Mouse (Mus musculus) erythroblast, embryonic 14.5 days (primary cell): ENCODE results near the gene Pcdh7. TPM values are rescaled to one million over a fixed set of nuclear protein-coding genes. Genes with fewer than 3 reads are reported as not detected.
A peak's percentile ranks its signal among the peaks of the same experiment; 100 is the strongest.

Source experiments
- H3K27me3 ChIP-seq: 2 replicates; pipeline ENCODE4 v1.6.1; 2012; ENCODE audit warnings: inconsistent platforms; ENCODE audit not compliant: control insufficient read depth
- H3K36me3 ChIP-seq: 2 replicates; pipeline ENCODE4 v1.6.1; 2012; ENCODE audit warnings: mild to moderate bottlenecking, inconsistent platforms; ENCODE audit not compliant: control insufficient read depth
- H3K4me1 ChIP-seq: 2 replicates; pipeline ENCODE4 v1.6.1; 2012; ENCODE audit warnings: inconsistent platforms; ENCODE audit not compliant: control insufficient read depth
- H3K4me3 ChIP-seq: replicated peaks from 2 replicates; pipeline ENCODE3; 2012; ENCODE audit warnings: moderate library complexity, mild to moderate bottlenecking, inconsistent platforms
- H3K9me3 ChIP-seq: 2 replicates; pipeline ENCODE4 v1.6.1; 2012; ENCODE audit warnings: low read length, inconsistent platforms, mixed read lengths; ENCODE audit not compliant: control insufficient read depth
- GATA1 ChIP-seq: IDR thresholded peaks from 2 replicates; pipeline ENCODE4 v1.6.1; 2012; ENCODE audit warnings: low read length, inconsistent platforms, mixed read lengths
- TAL1 ChIP-seq: IDR thresholded peaks from 3 replicates; pipeline ENCODE4 v1.6.1; 2012; ENCODE audit warnings: low read length, inconsistent platforms, mixed read lengths
- polyA plus RNA-seq: library from polyadenylated mRNA; stranded (reverse); fragments of >175 nt; gene quantifications from 2 replicates; pipeline ENCODE4 v1.2.3, GENCODE M21; 2012

Gene Pcdh7
- polyA plus RNA-seq, 1 experiment: 0.01 TPM

DNA sequence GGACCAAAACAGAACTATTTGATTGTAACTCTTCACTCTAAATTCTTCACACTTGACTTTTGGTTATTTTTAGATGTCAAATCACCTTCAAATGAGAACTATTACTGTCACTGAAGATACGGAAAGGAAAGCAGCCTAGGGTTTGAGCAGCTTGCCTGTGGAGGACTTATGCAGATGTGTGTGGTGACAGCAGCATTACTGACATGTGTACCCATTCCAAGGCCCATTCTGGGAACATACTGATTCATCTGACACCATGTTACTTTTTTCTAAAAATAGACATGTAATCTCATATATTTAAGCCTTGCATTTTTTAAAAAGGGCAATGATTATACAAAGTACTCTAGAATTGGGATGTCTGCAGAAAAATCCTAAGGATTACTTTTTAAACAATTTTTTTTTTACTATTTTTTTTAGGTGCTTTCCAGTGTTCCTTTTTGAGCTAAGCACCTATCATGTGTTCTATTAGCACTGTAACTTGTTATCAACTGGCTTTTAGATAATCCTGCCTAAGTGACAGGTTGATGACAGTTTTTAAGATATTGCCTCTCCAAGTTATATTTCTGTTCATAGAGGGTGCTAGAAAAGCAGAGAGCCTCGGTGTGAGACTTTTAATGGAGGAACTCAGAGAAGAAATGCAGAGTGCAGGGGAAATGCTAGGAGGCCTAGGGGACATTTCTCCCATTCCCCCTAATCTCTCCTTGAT, 26.3 kb downstream of the Pcdh7 start:
- Histone ChIP-seq H3K36me3 (no peaks in the 10 kb centered on the region), H3K4me1 (peaks cover 3% of the 10 kb centered on the region), H3K4me3 (no peak overlapping the region), H3K9me3 (no peaks in the 10 kb centered on the region), H3K27me3 (no peaks in the 10 kb centered on the region)
- TF ChIP-seq TAL1: no peak
- no peak for TF ChIP-seq GATA1

DNA sequence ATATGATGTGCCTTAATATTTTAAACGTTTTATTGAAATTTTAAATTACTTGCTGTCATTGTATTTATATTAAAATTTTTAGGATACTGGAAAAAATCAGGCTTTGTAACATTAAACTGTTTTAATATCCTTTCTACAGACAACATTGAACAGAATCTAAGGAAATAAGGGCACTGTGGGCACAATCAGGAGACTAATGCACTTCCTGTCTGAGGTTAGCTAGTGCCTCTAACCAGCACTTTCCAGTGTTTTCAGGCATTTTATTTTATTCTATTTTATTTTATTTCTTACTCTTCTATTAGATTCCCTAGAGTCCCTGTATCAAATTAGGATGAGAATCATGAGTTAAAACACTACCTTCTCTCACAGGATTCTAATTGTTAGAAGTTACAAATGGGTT, 28.1 kb downstream of the Pcdh7 start:
- no peak overlapping the region for H3K4me3 ChIP-seq
- no peaks in the 10 kb centered on the region for H3K9me3 ChIP-seq
- TF ChIP-seq GATA1 (no peak), TAL1 (no peak)
- no peaks in the 10 kb centered on the region for H3K36me3 ChIP-seq
- peaks cover 3% of the 10 kb centered on the region for H3K4me1 ChIP-seq
- H3K27me3 ChIP-seq: no peaks in the 10 kb centered on the region

DNA sequence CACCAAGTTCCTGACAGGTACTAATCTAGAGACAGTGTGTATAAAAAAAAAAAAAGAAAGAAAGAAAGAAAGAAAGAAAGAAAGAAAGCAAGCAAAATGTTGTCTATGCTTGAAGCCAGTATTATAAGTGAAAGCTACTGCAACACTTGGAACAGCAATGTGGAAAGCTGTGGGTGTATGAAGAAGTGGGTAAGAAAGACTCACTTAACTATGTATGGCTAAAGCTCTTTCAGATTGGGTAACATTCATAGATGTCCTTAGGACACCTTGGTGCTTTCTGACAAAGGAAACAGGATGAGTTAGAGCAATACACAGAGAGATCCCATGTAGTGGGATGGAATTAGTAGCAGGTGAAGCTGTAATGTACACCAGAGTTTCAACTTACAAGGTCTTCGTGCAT, 32.6 kb downstream of the Pcdh7 start:
- H3K4me1 ChIP-seq: no peaks in the 10 kb centered on the region
- no peak overlapping the region for H3K4me3 ChIP-seq
- TF ChIP-seq TAL1: no peak
- TF ChIP-seq GATA1: no peak
- H3K36me3 ChIP-seq: no peaks in the 10 kb centered on the region
- H3K27me3 ChIP-seq: no peaks in the 10 kb centered on the region
- H3K9me3 ChIP-seq: no peaks in the 10 kb centered on the region

DNA sequence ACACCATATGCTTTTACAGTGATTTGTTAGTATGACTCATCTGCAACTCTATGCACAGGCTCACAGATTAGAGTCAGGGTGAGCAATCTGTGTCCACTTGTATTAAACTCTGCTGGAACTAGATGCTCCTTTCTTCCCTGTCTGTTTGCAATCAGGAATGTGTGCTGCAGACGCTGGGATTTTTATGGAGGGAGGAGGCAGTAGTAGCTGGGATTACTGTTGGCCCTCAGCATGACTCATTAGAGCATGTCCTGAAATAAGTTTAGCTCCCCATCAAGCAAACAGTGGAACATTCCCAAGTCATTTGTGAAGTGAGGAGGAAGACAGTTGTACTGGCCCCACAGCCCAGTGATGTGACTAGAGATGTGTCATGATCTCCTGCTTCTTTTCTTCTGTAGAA, 38.0 kb downstream of the Pcdh7 start:
- no peak for TF ChIP-seq GATA1
- TF ChIP-seq TAL1: no peak
- Histone ChIP-seq H3K27me3 (no peaks in the 10 kb centered on the region), H3K4me1 (peaks cover 33% of the 10 kb centered on the region), H3K4me3 (no peak overlapping the region), H3K9me3 (no peaks in the 10 kb centered on the region), H3K36me3 (no peaks in the 10 kb centered on the region)

DNA sequence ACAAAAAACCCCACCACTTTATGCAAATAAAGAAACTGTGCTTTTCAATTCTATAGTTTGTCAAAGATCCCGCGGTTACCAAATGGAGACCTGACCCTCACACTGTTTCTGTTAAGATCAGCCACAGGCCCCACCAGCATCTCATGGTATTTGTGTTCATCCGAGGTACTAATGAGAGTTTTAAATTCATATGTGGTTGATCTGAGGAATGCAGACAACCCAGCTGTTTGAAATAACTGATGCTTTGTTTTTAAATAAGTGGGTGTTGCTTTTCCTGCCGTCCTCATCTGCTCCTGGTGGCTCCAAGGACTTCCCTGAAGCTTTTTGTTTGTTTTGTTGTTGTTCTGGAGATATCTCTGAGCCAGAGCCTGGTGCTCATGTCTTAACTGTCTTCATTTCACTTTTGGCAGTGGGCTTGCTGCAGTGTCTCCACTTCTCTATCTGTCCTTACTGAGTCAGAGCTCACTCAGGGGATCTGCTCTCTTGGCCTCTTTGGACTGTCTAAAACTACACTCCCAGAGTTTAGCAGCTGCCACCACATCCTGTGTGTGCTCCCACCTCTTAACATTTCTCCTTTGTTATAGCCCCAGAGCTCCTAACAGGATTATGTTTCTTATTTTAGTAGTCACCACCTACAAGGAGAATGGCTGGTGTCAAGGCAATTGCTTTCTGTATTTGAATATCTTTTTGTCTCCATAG, 39.1 kb downstream of the Pcdh7 start:
- TF ChIP-seq GATA1 (no peak), TAL1 (no peak)
- peaks cover 41% of the 10 kb centered on the region for H3K4me1 ChIP-seq
- H3K4me3 ChIP-seq: no peak overlapping the region
- H3K9me3 ChIP-seq: no peaks in the 10 kb centered on the region
- no peaks in the 10 kb centered on the region for H3K36me3 ChIP-seq
- no peaks in the 10 kb centered on the region for H3K27me3 ChIP-seq

DNA sequence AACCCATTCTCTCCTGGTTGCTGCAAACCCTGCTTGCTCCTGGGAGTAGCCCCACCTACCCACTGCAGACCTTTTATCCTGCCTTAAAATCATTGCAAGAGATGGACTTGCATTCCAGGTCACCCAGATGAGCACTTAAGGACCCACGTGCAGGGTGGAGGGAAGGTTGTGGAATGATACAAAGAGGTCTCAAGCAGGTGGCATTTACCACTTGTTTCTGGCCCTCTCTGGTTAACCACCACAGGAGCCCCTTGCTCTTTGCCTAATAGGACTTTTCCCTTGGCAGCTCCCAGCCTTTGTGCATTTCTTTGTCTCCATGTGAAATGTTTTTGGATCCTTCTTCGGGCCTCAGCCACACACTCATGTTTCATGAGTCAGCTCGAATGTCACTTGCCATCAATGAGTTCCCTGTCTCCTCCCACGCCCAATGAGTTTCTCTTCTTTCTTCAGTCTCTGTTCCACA, 39.7 kb downstream of the Pcdh7 start:
- Histone ChIP-seq H3K4me1 (peaks cover 43% of the 10 kb centered on the region), H3K36me3 (no peaks in the 10 kb centered on the region), H3K4me3 (no peak overlapping the region)

DNA sequence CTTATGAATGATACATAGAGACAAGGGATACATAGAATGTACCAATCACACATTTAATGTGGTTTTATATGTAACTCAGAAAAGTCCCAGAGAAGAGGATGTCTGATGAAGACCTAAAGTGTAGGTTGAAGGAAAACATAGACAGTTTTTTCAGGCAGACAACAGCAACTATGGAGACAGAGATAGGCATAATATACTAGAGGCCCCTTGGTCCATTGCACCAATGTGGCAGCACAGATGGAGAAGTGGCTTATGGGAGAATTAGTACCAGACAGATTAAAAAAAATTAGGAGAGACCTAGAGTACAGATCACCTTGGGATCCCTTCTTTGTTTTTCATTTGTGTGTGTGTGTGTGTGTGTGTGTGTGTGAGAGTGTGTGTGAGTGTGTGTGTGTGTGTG, 41.2 kb downstream of the Pcdh7 start:
- H3K27me3 ChIP-seq: no peaks in the 10 kb centered on the region

More for the DNA sequence above, 39.7 kb downstream of the Pcdh7 start:
- no peaks in the 10 kb centered on the region for H3K9me3 ChIP-seq
- no peak for TF ChIP-seq GATA1
- TF ChIP-seq TAL1: no peak
- H3K27me3 ChIP-seq: no peaks in the 10 kb centered on the region

DNA sequence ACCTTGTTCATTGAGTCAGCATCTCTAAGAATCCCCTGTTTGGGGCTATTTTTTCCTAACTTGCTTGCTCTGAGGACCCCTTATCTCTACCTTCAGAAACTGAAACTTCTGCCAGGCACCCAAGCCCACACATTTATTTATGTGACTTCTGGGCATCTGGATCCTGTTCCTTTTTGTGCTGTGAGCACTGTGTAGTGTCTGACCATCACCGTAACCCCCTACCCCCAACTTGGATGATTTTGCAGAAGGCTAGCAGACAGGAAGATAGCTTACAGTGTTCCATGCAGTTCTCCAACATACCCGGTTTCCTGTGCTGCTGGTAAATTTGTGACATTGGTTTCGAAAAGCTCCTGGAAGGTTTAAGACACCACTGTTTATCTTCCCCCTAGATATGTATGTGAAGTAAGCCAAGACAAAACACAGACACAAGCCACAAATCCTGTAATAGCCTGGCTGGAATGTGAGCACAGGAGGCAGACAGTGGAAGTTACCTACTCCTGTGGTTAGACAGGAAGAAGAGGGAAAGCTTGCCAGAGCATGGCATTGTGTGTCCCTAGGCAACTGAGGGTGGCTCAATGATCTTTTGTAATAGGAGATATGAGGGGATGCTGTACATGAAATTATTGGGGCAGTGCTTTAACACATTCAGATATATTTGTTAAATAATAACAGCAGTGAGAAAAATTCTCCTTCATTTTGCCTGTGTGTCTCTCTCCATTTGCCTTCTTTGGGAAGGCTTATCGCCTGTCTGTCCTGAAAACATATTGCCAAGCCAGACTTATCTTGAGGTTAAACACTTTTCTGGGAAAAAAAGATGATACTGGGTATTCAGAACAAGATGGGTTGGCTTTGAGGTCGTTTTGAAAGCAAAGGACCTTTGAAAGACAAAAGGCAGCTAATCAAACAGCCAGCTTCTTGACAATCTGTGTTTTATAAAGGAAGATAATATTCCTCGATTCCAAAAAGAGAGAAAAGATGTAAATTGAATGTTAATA, 42.6 kb downstream of the Pcdh7 start:
- Histone ChIP-seq H3K9me3 (no peaks in the 10 kb centered on the region), H3K4me1 (peaks cover 45% of the 10 kb centered on the region), H3K4me3 (no peak overlapping the region), H3K36me3 (no peaks in the 10 kb centered on the region), H3K27me3 (no peaks in the 10 kb centered on the region)
- TF ChIP-seq TAL1: peak; percentile 32; the same call in 2 of the 3 replicates
- peak; percentile 16; the same call in 1 of the 2 replicates for TF ChIP-seq GATA1

More for the DNA sequence above, 41.2 kb downstream of the Pcdh7 start:
- H3K4me1 ChIP-seq: peaks cover 45% of the 10 kb centered on the region
- H3K4me3 ChIP-seq: no peak overlapping the region
- no peak for TF ChIP-seq GATA1
- no peak for TF ChIP-seq TAL1
- H3K9me3 ChIP-seq: no peaks in the 10 kb centered on the region
- no peaks in the 10 kb centered on the region for H3K36me3 ChIP-seq

DNA sequence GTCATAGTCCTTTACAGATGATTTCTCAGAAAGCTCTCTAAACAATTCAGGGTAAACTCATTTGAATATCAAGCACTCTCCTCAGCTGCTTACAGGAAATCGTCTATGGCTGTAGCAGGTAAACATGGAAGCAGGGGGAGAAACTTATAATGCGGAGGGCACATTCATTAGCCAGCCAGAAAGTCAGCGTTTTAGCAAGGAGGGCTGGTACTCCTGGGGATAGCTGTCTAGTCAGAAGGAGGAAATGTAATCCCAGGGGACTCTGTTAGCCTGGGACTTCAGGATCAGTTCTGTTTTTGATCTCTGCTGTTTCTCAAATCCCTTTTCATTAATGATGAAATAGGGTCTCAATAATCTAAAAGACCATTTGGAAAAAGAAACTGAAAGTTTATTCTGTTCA, 47.6 kb downstream of the Pcdh7 start:
- Histone ChIP-seq H3K27me3 (no peaks in the 10 kb centered on the region; the same call in 1 of the 2 replicates), H3K36me3 (no peaks in the 10 kb centered on the region), H3K4me1 (peaks cover 19% of the 10 kb centered on the region), H3K9me3 (no peaks in the 10 kb centered on the region), H3K4me3 (no peak overlapping the region)
- TF ChIP-seq GATA1 (no peak), TAL1 (no peak)
